Mouse (Mus musculus) heart, embryonic 13.5 days (tissue): ENCODE measurements at regions not wholly inside any gene's neighbourhood (a gene's known extent, or its start where the extent isn't known, plus 50 kb on each side); places are given as distances from the start of the nearest gene placed in this dataset.

Source experiments
- ATAC-seq: fragments of 200-750 bp; cut with Nextera tagmentation; 2 replicates; pipeline ENCODE4 v1.8.0; 2017; ENCODE audit warnings: moderate TSS enrichment; ENCODE audit not compliant: insufficient number of reproducible peaks, low FRiP score, low TSS enrichment; ENCODE audit errors: extremely low read depth
- H3K27ac ChIP-seq: fragments of 300-500 bp; sonication (generic); replicated peaks from 2 replicates; pipeline ENCODE4 v1.5.1; 2015; ENCODE audit warnings: moderate library complexity, mild to moderate bottlenecking, inconsistent platforms
- H3K27me3 ChIP-seq: fragments of 300-500 bp; sonication (generic); replicated peaks from 2 replicates; pipeline ENCODE4 v1.6.1; 2015; ENCODE audit warnings: mild to moderate bottlenecking, inconsistent platforms
- H3K36me3 ChIP-seq: fragments of 300-500 bp; sonication (generic); 2 replicates; pipeline ENCODE4 v1.6.1; 2015; ENCODE audit warnings: mild to moderate bottlenecking, inconsistent platforms
- H3K4me1 ChIP-seq: fragments of 300-500 bp; sonication (generic); 2 replicates; pipeline ENCODE4 v1.6.1; 2015; ENCODE audit warnings: inconsistent platforms
- H3K4me2 ChIP-seq: fragments of 300-500 bp; sonication (generic); 2 replicates; pipeline ENCODE4 v1.6.1; 2015; ENCODE audit warnings: inconsistent platforms, mild to moderate bottlenecking, moderate library complexity
- H3K4me3 ChIP-seq: fragments of 300-500 bp; sonication (generic); 2 replicates; pipeline ENCODE4 v1.5.1; 2015; ENCODE audit warnings: moderate library complexity, mild to moderate bottlenecking, inconsistent platforms
- H3K9ac ChIP-seq: fragments of 300-500 bp; sonication (generic); 2 replicates; pipeline ENCODE4 v1.6.1; 2015; ENCODE audit warnings: inconsistent platforms, mild to moderate bottlenecking, moderate library complexity
- H3K9me3 ChIP-seq: fragments of 300-500 bp; sonication (generic); 2 replicates; pipeline ENCODE4 v1.6.1; 2016; ENCODE audit warnings: inconsistent platforms
- WGBS: fragments of 180-500 bp; shearing (Covaris S2); methylation state at CpG from one replicate; pipeline ENCODE4 v1.1.7; 2015; ENCODE audit warnings: mixed read lengths; 5-methylcytosine and 5-hydroxymethylcytosine counted together

DNA sequence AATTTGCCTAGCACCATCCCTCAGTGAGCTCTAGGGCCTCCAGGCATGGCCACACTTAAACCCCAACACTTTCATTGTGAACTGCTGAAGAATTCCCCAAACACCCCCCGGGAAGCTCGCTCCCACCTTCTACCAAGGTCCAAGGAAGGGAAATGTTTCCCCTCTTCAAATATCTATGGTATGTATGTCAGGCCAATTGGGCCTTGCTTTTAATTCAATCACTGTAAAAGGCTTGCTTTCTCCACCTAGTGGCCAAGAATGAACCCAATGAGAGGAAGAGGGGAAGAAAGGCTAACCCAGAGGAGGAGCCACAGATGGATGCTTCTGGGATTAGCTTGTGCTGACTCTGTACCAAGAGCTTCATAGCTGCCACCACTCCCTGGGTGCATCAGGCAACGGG, 336.3 kb upstream of the Tgfbr2 start:
- no peaks in the 10 kb centered on the region for H3K36me3 ChIP-seq
- no peak overlapping the region for H3K9ac ChIP-seq
- peaks cover 16% of the 10 kb centered on the region for H3K4me1 ChIP-seq
- H3K27ac ChIP-seq: no peak overlapping the region
- WGBS: 41% methylated on average over 3 of the region's 3 CpGs
- H3K4me3 ChIP-seq: no peak overlapping the region
- H3K27me3 ChIP-seq: no peaks in the 10 kb centered on the region
- H3K4me2 ChIP-seq: no peak overlapping the region
- H3K9me3 ChIP-seq: no peaks in the 10 kb centered on the region
- ATAC-seq: no peak

DNA sequence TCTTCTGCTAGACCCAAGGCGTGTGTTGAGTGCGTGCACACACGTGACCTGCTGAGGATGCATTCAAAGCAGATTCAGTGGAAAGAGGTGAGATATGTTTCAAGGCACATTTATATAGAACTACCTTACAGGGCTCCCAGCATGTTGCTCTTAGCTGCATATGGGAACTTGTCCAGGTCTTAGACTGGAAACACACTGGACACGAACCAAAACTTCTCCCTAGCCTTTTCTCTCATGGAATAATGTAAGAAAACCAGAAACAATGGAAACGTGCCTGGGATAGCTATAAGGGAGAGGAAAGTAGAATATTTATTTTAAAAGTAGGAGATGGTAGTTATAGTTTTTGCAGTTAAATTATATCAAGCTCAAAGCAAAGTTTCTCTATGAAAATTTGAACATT, 332.6 kb upstream of the Tgfbr2 start:
- WGBS: 77% methylated on average over 5 of the region's 5 CpGs
- no peaks in the 10 kb centered on the region for H3K9me3 ChIP-seq
- peaks cover 21% of the 10 kb centered on the region for H3K4me1 ChIP-seq
- H3K27ac ChIP-seq: no peak overlapping the region
- no peaks in the 10 kb centered on the region for H3K27me3 ChIP-seq
- ATAC-seq: no peak
- no peak overlapping the region for H3K9ac ChIP-seq
- H3K4me2 ChIP-seq: no peak overlapping the region
- H3K4me3 ChIP-seq: no peak overlapping the region
- no peaks in the 10 kb centered on the region for H3K36me3 ChIP-seq

DNA sequence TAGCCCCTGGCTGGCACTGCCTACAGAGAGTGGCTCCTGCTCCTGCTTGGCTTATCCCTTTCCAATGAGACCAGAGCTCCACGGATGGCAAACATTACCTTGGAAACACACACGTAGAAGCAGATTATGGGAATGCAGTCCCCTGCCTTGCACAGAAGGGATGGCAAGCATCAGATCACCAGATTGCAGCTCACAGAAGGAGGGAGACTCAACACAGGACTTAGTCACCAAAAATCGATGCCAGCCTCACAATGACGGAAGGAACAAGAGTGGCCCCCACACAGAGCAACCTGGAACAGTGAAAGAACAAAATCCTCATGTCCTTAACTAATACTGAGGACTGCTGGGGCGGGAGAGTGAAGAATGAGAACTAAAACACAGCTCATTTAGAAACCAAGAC, 327.7 kb upstream of the Tgfbr2 start:
- WGBS: 52% methylated on average over 5 of the region's 5 CpGs
- no peaks in the 10 kb centered on the region for H3K36me3 ChIP-seq
- no peak for ATAC-seq
- H3K4me1 ChIP-seq: peaks cover 12% of the 10 kb centered on the region
- H3K27ac ChIP-seq: no peak overlapping the region
- H3K4me2 ChIP-seq: no peak overlapping the region
- no peaks in the 10 kb centered on the region for H3K27me3 ChIP-seq
- no peak overlapping the region for H3K9ac ChIP-seq
- H3K9me3 ChIP-seq: no peaks in the 10 kb centered on the region
- H3K4me3 ChIP-seq: no peak overlapping the region

DNA sequence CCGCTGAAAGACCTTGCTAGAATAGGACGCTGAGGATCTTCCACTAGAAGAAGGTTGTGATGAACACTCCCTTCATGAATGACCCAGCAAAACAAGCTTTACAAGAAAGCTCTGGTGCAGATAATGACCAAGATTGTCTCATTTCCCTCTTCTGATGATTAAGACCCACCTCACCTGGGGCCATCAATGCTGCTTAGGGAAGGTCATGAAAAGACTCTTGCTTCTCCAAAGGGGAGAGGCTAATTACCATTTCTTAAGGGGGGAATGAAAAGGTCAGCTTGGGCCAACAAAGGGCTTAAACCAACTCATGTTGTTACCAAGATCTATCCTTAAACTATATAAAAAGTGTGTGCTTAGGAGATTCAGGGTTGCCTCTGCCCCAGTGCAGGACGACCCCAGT, 325.8 kb upstream of the Tgfbr2 start:
- H3K27ac ChIP-seq: no peak overlapping the region
- no peaks in the 10 kb centered on the region for H3K36me3 ChIP-seq
- no peaks in the 10 kb centered on the region for H3K9me3 ChIP-seq
- H3K4me3 ChIP-seq: no peak overlapping the region
- no peak overlapping the region for H3K4me2 ChIP-seq
- no peaks in the 10 kb centered on the region for H3K27me3 ChIP-seq
- no peak for ATAC-seq
- no peak overlapping the region for H3K9ac ChIP-seq
- H3K4me1 ChIP-seq: no peaks in the 10 kb centered on the region
- WGBS: 81% methylated on average over 3 of the region's 3 CpGs

DNA sequence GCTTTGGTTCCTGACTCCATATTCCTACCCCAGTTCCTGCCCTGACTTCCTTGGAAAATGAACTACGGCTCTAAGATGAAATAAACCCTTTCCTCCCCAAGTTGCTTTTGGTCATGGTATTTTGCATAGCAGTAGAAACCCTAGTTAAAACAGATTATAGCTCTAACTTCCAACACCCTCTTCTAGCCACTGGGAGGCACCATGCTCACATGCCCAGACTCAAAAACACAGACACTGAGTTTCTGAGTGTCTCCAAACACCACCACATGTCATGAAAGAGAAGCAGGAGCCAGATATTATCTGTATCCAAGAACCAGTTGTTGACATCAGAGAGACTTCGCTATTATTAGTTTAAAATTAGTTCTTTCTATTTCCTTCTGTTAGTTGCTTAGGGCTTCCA, 316.1 kb upstream of the Tgfbr2 start:
- no peak overlapping the region for H3K9ac ChIP-seq
- H3K9me3 ChIP-seq: peaks cover 17% of the 10 kb centered on the region
- H3K4me2 ChIP-seq: no peak overlapping the region
- no peaks in the 10 kb centered on the region for H3K27me3 ChIP-seq
- ATAC-seq: no peak
- H3K27ac ChIP-seq: no peak overlapping the region
- H3K4me3 ChIP-seq: no peak overlapping the region
- no peaks in the 10 kb centered on the region for H3K36me3 ChIP-seq
- WGBS: 87% methylated on average over 2 of the region's 2 CpGs
- no peaks in the 10 kb centered on the region for H3K4me1 ChIP-seq

DNA sequence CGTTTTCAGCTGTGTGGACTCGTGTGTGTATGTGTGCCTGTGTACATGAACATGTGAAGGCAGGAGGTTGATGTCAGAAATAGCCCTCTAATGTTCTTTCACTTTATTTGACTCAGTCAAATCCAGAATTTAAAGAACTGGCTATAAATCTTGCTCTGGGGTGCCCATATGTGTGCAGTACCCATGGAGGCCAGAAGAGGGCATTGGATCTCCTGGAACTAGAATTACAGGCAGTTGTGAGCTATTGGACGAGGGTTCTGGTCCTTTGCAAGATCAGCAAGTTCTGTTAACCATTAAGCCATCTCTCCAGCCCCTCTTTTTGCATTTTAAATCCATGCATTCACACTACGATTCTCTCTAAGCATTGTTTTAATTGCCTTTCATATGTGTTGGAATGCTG, 314.6 kb upstream of the Tgfbr2 start:
- Histone ChIP-seq H3K4me3 (no peak overlapping the region), H3K27ac (no peak overlapping the region), H3K4me2 (no peak overlapping the region), H3K36me3 (no peaks in the 10 kb centered on the region), H3K27me3 (no peaks in the 10 kb centered on the region), H3K9me3 (peaks cover 17% of the 10 kb centered on the region), H3K4me1 (no peaks in the 10 kb centered on the region), H3K9ac (no peak overlapping the region)
- 72% methylated on average over 4 of the region's 4 CpGs for WGBS
- no peak for ATAC-seq

DNA sequence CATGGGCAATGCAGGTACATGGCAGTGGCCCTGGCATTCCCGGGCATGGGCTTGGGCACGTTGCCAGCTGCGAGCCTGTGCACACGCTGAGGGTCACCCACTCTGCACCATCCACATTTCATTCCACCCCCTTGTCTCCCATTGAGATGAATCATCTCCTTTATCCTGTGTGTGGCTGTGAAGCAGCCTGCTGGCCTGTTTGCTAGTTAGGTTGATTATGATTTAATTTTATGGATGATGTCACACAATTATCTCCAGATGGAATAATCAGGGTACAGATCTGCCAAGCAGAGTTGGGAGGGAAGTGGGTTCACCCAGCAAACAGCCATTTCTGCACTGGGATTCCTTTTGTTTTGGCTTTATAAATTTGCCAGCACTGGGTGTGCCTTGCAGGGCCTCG, 314.1 kb upstream of the Tgfbr2 start:
- 75% methylated on average over 5 of the region's 5 CpGs for WGBS

DNA sequence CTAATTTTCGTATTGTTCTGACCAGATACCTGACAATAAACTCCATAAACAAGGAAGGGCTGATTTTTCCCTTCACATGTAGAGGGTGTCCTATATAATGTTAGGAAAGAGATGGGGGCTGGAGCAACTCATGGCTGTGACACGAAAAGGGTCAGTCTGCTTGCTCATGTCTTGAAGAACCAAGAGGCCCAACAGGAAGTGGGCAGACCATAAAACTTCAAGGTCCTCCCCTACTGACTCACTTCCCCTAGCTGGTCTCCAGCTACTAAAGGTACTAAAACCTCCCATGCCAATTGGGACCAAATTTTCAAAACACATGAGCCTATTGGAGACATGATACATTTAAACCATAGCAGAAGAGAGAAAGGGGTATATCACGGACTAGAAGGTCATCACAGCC, 302.1 kb upstream of the Tgfbr2 start:
- 73% methylated on average over 3 of the region's 3 CpGs for WGBS
- peaks cover 9% of the 10 kb centered on the region for H3K4me1 ChIP-seq
- H3K36me3 ChIP-seq: no peaks in the 10 kb centered on the region
- H3K27me3 ChIP-seq: no peaks in the 10 kb centered on the region
- no peak overlapping the region for H3K4me3 ChIP-seq
- H3K9me3 ChIP-seq: no peaks in the 10 kb centered on the region
- H3K4me2 ChIP-seq: no peak overlapping the region
- H3K9ac ChIP-seq: no peak overlapping the region
- no peak overlapping the region for H3K27ac ChIP-seq
- ATAC-seq: no peak

More for the DNA sequence above, 314.1 kb upstream of the Tgfbr2 start:
- no peak for ATAC-seq
- Histone ChIP-seq H3K4me1 (no peaks in the 10 kb centered on the region), H3K9ac (no peak overlapping the region), H3K4me3 (no peak overlapping the region), H3K9me3 (peaks cover 17% of the 10 kb centered on the region), H3K27ac (no peak overlapping the region), H3K36me3 (no peaks in the 10 kb centered on the region), H3K27me3 (no peaks in the 10 kb centered on the region), H3K4me2 (no peak overlapping the region)

DNA sequence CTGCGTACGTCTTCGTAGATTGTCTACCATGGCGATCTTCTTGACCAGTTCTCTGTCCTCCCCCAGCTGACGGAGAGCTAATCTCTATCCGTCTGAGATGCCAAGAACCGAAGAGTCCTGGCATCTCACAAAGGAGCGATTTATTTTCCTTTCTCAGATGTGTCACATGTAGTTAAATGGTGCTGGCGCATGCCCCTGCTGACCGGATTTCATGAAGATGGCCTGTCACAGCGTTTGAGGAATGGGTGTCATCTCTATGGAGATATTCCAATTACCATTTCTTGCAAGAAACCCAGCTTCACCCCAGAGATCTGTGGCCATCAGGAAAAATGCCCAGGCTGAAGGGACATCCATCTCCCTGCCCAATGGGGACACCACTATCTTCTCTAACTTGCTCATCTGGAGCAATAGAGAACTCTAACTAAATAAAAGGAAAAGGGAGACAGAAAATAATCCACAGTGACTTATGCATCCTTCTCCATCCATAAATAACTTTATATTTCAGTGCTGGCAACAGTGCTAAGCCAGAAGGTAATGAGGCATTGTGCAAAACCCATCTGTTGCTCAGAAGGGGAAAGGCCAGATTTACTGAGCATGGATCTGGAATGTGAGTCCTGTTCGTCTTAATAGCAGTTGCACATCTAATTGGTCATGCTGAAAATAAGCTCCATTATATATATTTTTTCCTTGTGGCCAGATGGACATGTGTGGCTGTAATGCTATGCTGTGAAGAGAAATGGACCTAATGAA, 300.2 kb upstream of the Tgfbr2 start:
- Histone ChIP-seq H3K9me3 (no peaks in the 10 kb centered on the region), H3K4me2 (no peak overlapping the region), H3K27ac (no peak overlapping the region), H3K27me3 (no peaks in the 10 kb centered on the region), H3K4me3 (no peak overlapping the region), H3K4me1 (peaks cover 9% of the 10 kb centered on the region), H3K36me3 (no peaks in the 10 kb centered on the region), H3K9ac (no peak overlapping the region)
- ATAC-seq: no peak
- WGBS: 81% methylated on average over 12 of the region's 12 CpGs

DNA sequence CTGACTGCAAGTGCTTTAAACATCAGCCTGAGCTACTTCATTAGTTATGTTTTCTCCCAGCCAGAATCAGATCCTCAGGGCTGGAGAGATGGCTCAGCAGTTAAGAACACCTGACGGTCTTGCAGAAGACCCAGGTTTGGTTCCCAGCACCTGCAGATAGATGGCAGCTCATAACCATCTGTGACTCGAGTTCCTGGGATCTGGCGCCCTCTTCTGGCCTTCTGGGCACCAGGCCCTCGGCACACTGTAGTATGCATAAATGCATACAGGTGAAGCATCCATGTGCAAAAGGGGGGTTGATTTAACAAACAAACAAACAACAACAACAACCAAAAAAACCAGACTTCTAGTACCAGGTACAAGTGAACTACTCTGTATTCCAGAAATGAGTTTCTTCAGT, 297.7 kb upstream of the Tgfbr2 start:
- ATAC-seq: no peak
- Histone ChIP-seq H3K27me3 (no peaks in the 10 kb centered on the region), H3K4me3 (no peak overlapping the region), H3K9me3 (no peaks in the 10 kb centered on the region), H3K36me3 (no peaks in the 10 kb centered on the region), H3K4me2 (no peak overlapping the region), H3K9ac (no peak overlapping the region), H3K27ac (no peak overlapping the region), H3K4me1 (peaks cover 5% of the 10 kb centered on the region; the same call in 1 of the 2 replicates)
- 73% methylated on average over 4 of the region's 4 CpGs for WGBS

DNA sequence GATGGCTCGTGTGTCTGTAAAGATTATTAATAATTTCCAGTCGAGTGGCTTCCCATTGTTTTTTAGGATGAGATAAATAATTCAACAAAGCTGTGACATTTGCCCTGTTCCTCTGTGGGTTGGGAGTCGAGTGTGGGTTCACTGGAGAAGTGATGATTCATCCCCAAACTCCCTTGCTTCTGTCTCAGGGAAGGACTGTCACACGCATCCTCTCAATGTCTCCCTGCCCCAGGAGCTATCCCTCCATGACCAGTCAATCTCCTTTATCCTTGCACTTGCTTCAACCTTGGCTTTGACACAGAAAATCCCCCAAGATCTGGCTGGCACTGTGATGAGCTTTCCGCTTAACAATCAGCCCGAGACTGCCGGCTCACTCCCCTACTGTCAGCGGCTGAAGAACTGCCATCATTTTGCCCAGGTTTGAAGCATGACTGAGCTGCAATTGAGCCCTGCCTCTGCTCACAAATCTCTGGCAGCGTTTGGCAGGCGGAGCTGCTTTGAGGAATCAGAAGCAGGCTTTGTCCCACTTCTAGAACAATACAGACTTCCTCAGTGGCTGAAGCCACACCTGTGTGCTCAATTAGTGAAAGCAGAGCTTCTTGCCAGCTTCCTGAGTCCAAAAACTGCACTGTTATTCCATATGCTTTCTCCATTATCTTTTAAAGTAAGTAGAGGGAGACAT, 293.6 kb upstream of the Tgfbr2 start:
- WGBS: 54% methylated on average over 10 of the region's 10 CpGs
- H3K27ac ChIP-seq: no peak overlapping the region
- H3K36me3 ChIP-seq: no peaks in the 10 kb centered on the region
- no peaks in the 10 kb centered on the region for H3K9me3 ChIP-seq
- H3K4me3 ChIP-seq: no peak overlapping the region
- H3K4me1 ChIP-seq: peaks cover 5% of the 10 kb centered on the region; the same call in 1 of the 2 replicates
- no peaks in the 10 kb centered on the region for H3K27me3 ChIP-seq
- ATAC-seq: no peak
- H3K4me2 ChIP-seq: no peak overlapping the region
- H3K9ac ChIP-seq: no peak overlapping the region

DNA sequence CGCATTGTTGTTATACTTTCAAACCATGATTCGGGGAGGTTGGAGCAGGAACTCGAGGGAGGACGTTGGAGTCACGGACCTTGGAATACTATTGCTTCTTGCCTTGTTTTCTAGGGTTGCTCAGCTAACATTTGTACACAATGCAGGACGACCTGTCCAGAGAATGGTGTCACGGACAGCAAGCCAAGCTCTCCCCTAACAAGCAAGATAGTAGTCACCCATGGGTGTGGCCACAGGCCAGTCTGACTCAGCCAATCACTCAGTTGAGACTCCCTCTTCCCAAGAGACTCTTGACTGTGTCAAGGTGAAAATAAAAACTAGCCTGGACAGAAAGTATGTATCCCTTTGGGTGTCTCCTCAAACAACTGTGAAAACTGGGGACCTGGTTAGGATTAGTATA, 291.2 kb upstream of the Tgfbr2 start:
- Histone ChIP-seq H3K9me3 (no peaks in the 10 kb centered on the region), H3K4me1 (peaks cover 5% of the 10 kb centered on the region; the same call in 1 of the 2 replicates), H3K9ac (no peak overlapping the region), H3K27me3 (no peaks in the 10 kb centered on the region), H3K36me3 (no peaks in the 10 kb centered on the region), H3K4me3 (no peak overlapping the region), H3K27ac (no peak overlapping the region), H3K4me2 (no peak overlapping the region)
- ATAC-seq: no peak
- 83% methylated on average over 7 of the region's 7 CpGs for WGBS
